Mouse (Mus musculus): ENCODE data around the gene Mllt10. TPM values are rescaled to one million over a fixed set of nuclear protein-coding genes. Genes with fewer than 3 reads are reported as not detected.

The Mllt10 gene
- total RNA-seq (2021), result 10 to 100 TPM; 21.7 to 33.1 TPM
- long read RNA-seq, experiment 1, partial matches to known transcripts, result 4 of 17 reads
- long read RNA-seq, experiment 1, other reads (novel, unspliced or antisense), result 11 of 17 reads
- long read RNA-seq, experiment 2, partial matches to known transcripts, result 6 of 11 reads
- long read RNA-seq, experiment 2, other reads (novel, unspliced or antisense), result 5 of 11 reads

GRCm38 (mm10) chr2:18055016-18055928, at the start of gene Mllt10:
Gene Mllt10 (plus strand): TSS chr2:18055237.
- no peak for DNase-seq

GRCm38 (mm10) chr2:18011226-18011625, 43.8 kb upstream of the Mllt10 start:
- DNase-seq, result no peak

DNA sequence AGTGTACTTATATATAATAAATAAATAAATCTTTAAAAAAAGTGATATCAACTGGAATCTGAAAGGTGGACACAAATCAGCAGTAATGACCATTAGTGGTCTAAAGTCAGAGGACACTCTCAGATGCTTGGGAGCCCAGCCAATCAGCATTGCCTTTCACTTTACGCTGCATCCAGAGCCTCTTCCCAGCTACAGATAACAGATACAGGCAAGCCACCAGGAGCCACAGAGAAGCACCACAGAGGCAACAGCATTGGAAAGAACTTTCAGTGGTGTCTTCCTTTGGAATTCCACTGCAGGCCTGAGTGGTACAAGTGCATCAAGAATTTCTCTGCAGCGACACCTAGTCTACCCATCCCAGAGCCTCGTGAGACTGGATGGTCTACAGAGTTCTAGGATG, 42.2 kb upstream of the Mllt10 start:
- no peak for DNase-seq

GRCm38 (mm10) chr2:18015581-18015980, 39.5 kb upstream of the Mllt10 start:
- no peak for DNase-seq

GRCm38 (mm10) chr2:18016639-18017038, 38.4 kb upstream of the Mllt10 start:
- DNase-seq, result no peak

- DNase-seq, result no peak
These were observed 37.7 kb upstream of the Mllt10 start for GRCm38 (mm10) chr2:18017321-18017720.

DNA sequence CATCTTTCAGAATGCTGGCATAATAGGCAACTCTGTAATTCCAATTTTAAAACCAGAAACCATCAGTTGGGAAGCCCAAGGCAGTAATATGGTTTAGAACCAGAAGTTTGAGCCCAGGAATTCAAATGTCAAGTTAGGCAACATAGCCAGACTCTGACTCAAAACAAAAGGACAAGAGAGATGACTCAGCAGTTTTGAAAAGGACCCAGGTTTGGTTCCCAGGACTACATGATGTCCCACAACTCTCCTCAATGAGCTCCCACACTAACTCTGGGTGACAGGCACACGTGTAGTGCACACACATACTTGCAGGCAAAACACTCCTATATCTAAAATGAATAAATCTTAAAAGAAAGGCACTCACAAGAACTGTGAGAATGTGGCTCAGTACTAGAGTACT, 35.9 kb upstream of the Mllt10 start:
- no peak for DNase-seq

DNA sequence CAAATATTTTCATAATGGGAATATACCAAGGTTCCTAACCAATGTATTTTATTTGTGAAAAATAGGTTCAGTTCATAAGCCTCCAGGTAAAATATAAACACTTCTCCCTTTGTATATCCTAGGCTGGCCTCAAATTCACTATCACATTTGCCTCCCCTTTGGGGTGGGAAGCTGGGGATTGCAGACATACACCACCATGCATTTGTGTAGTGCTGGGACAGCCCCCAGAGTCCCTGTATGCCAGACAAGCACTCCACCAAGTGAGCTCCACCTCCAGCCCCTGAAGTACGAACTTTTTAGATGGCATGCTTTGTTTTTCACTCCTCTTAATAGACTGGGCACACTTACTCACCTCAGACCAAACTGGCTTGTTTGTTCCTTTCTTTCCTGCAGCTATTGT, 32.2 kb upstream of the Mllt10 start:
- DNase-seq, result no peak

DNA sequence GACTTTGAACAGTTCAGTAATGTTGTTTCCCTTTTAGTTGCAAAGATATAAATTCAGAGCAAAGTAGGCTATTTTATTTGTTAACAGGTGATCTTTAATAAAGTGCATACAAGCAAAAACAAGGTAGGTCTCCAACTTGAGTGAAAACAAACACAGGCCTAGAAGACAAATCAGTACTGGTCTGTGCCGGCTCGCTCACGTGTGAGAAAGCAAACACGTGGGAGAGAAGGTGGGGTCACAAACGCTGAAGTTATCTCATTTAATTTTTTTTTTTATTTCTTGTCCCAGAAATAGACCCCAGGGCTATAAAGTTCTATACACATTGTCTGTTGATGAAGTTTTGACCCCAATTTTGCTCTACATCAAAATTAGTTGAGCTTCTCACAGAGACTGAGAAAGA, 29.9 kb upstream of the Mllt10 start:
- no peak for DNase-seq

GRCm38 (mm10) chr2:18025781-18026115, 29.3 kb upstream of the Mllt10 start:
- no peak for DNase-seq

GRCm38 (mm10) chr2:18026116-18026947, 28.7 kb upstream of the Mllt10 start:
- peak; percentile 71 for DNase-seq

DNA sequence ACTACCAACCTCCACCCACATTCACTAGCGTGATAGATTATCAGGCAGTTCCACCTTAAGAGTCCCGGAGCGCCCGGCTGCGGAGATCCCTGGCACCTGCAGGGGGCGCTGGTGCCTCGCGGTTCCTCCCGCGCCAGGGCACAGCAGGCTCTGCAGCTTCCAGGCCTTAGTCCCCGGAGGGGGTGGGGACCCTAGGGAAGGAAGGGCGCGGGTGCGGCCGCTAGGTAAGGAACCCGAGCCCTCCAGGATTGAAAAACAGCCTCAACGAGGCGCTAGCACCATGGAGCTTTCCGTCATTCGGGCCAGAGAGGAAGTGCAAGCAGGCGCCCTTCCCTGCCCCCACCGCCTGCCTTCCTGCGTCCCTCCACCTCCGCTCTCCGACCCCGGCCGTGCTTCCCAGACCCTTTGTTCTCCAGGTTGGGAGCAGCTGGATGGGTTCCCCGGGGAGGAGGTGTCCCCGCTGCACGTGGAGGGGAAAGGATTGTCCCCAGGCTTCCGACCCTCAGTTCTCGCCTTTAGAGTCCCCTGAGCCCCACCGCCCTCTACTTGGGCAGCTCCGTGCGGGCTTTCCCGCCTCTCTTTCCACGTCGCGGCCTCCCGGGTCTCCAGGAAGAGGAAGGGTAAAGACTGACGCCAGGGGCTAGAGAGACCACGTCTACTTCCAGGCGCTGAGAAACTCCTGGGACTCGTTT, 27.4 kb upstream of the Mllt10 start:
- DNase-seq, result peak; percentile 96

- DNase-seq, result peak; percentile 94
These were observed 26.7 kb upstream of the Mllt10 start for GRCm38 (mm10) chr2:18028140-18029021.

DNA sequence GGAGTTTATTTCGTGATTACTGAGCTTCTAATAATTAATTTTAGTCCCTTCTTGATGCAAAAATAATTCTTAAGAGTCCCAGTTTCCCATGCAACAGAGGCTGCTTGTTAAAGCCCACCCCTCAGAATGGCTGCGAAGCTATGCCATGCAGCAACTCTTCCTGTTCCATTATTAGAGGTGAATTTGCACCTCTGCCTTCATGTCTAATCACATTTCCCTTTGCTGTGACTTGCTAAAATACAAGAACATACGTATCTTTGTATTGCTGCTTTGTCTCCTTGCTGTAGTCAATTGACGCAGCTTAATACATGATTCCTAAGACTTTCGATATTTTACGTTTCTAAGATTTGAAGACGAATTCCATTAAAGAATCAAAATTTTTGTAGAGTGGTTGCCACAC, 25.4 kb upstream of the Mllt10 start:
- DNase-seq, result no peak

- no peak for DNase-seq
These were observed 24.5 kb upstream of the Mllt10 start for GRCm38 (mm10) chr2:18030581-18030980.

GRCm38 (mm10) chr2:18031271-18031821, 23.7 kb upstream of the Mllt10 start:
- no peak for DNase-seq

DNA sequence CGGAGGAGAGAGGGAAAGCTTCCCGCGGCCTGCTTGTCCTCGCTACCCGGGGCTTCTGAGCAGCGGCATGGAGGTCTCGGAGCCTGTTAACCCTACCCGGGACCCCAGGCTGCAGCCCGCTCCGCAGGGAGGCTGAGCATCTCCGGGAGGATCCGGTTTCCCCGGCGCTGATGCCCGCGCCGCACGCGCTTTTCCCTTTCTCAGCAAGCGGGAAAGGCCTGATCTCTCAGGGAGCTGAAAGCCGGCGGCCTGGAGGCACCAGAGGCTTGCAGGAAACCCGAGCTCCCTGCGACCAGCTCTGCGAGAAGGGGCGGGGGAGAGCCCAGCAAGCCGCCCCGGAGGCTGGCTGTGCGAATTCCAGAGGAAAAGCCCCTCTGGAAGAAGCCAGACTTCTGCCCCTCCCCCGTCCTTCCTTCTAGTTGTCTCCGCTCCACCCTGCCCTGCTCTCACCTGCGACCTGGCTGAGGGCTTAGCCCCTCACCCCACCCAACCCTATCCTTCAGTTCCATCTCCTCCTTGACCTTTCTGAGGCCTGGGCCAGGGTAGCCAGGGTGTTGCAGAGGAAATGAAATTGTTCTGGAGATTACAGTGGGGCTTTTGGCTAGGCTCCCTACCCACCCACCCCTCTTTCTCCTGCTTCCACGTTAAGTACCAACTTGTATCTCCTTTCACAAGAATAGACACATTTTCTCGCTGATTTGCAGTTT, 23.1 kb upstream of the Mllt10 start:
- peak; percentile 59 for DNase-seq

DNA sequence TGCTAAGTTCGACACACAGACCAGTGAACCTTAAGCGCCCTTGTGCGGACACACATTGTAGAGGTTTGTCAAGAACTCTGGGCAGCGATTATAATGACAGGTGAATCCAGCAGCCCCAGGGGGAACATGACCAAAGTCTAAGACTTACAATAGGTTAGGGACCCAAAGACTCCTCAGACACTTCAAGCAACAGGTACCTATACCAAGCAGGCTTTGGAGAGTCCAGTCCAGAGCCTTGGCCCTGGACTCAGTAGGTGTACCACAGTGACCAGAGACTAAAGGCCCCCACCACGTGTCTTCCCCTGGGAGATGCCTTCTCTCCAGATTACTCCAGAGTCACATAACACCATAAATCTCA, 22.5 kb upstream of the Mllt10 start:
- DNase-seq, result no peak

GRCm38 (mm10) chr2:18033166-18034108, 21.6 kb upstream of the Mllt10 start:
- DNase-seq, result no peak
